In genomic region chr12:55859409-55860349, GRCm38 (mm10) we compare ENCODE assay signal across 14 mouse cellular contexts.
"Had no signal": no experiment of that assay in that cellular context is flagged by ENCODE, and none has a peak within 500 bp of the region (broad histone marks: within the 10 kb centered on the region; RNA-seq: fewer than 3 reads in every experiment).

No protein-coding gene starts in this region.

- H3K4me2 ChIP-seq: intestine, embryonic 15.5 days; limb, embryonic 12.5 days; lung, embryonic 15.5 days; midbrain, embryonic 12.5 days; neural tube, embryonic 15.5 days had no signal

- H3K4me1 ChIP-seq: intestine, embryonic 15.5 days; limb, embryonic 12.5 days; lung, embryonic 15.5 days; midbrain, embryonic 12.5 days; neural tube, embryonic 15.5 days had no signal

- H3K27me3 ChIP-seq: intestine, embryonic 15.5 days; limb, embryonic 12.5 days; lung, embryonic 15.5 days; midbrain, embryonic 12.5 days; neural tube, embryonic 15.5 days had no signal

- H3K9ac ChIP-seq: intestine, embryonic 15.5 days; limb, embryonic 12.5 days; lung, embryonic 15.5 days; midbrain, embryonic 12.5 days; neural tube, embryonic 15.5 days had no signal

- H3K4me3 ChIP-seq: intestine, embryonic 15.5 days; layer of hippocampus, adult 2 months; limb, embryonic 12.5 days; lung, embryonic 15.5 days; midbrain, embryonic 12.5 days; neural tube, embryonic 15.5 days had no signal

- H3K27ac ChIP-seq: intestine, embryonic 15.5 days; layer of hippocampus, adult 2 months; limb, embryonic 12.5 days; lung, embryonic 15.5 days; midbrain, embryonic 12.5 days; neural tube, embryonic 15.5 days had no signal

- ATAC-seq: intestine, embryonic 15.5 days had no signal

- DNase-seq: kidney, adult 18-20 months; kidney, postnatal 10 days; kidney, postnatal 4 days; lung, postnatal 14 days; right cerebral cortex, postnatal 4 days; spleen, adult 18-20 months; thymus, adult 18-20 months; thymus, postnatal 14 days had no signal
